Mouse (Mus musculus): ENCODE data around the gene Agbl5. TPM values are rescaled to one million over a fixed set of nuclear protein-coding genes. Genes with fewer than 3 reads are reported as not detected.
A peak's percentile ranks its signal among the peaks of the same experiment; 100 is the strongest.

The Agbl5 gene
- polyA plus RNA-seq, 1 experiment from 2014 or later: 26.9 TPM

- H3K36me3 ChIP-seq (replicated peaks): peaks cover 15% of the 10 kb centered on the region
Measured at GRCm38 (mm10) chr5:30924614-30925013, 36.1 kb downstream of the Agbl5 start.

DNA sequence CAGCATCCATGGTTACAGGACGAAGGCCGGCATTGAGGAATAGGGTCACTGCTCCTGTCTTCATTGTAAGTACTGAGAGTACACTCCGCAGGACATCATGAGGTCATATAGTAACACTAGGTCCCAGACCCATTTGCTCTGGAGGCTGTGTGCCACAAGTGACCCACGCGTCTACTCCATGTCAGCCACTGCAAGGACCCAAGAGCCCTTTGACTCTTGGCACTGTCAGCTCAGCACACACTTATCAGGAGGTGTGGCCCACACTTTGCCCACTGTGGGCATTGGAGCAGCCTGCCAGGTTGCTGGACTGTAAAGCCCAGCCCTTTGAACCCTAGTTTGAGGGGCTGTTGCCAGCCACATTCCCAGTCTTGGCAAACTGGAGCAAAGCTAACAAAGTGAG is 36.7 kb downstream of the Agbl5 start:
- H3K27ac ChIP-seq (replicated peaks): no peak overlapping the region
- H3K4me3 ChIP-seq: no peak overlapping the region
- H3K9me3 ChIP-seq: no peaks in the 10 kb centered on the region
- peaks cover 9% of the 10 kb centered on the region for H3K36me3 ChIP-seq (replicated peaks)
- 92% methylated on average over 5 of the region's 5 CpGs for WGBS
- peaks cover 35% of the 10 kb centered on the region for H3K4me1 ChIP-seq
- DNase-seq (ENCODE audit: low spot score): no peak
- 0 out of 2 replicates have a peak, but pooled peaks cover 7% of the 10 kb centered on the region for H3K27me3 ChIP-seq (replicated peaks; ENCODE audit: low read depth, poor library complexity, severe bottlenecking)

More at GRCm38 (mm10) chr5:30924614-30925013, 36.1 kb downstream of the Agbl5 start:
- Histone ChIP-seq H3K9me3 (no peaks in the 10 kb centered on the region), H3K4me3 (no peak overlapping the region), H3K4me1 (peaks cover 38% of the 10 kb centered on the region), H3K27me3 (replicated peaks; ENCODE audit: low read depth, poor library complexity, severe bottlenecking) (0 out of 2 replicates have a peak, but pooled peaks cover 10% of the 10 kb centered on the region), H3K27ac (replicated peaks) (no peak overlapping the region)
- no peak for DNase-seq (ENCODE audit: low spot score)
- 79% methylated on average over 8 of the region's 8 CpGs for WGBS

GRCm38 (mm10) chr5:30926073-30926472 is 37.6 kb downstream of the Agbl5 start:
- no peak overlapping the region for H3K27ac ChIP-seq (replicated peaks)
- WGBS: 91% methylated on average over 2 of the region's 2 CpGs
- peaks cover under 1% of the 10 kb centered on the region for H3K36me3 ChIP-seq (replicated peaks)
- no peak for DNase-seq (ENCODE audit: low spot score)
- H3K9me3 ChIP-seq: no peaks in the 10 kb centered on the region
- H3K4me3 ChIP-seq: no peak overlapping the region
- H3K27me3 ChIP-seq (replicated peaks; ENCODE audit: low read depth, poor library complexity, severe bottlenecking): 0 out of 2 replicates have a peak, but pooled peaks cover 7% of the 10 kb centered on the region
- peaks cover 26% of the 10 kb centered on the region for H3K4me1 ChIP-seq

- 41% methylated on average over 7 of the region's 7 CpGs for WGBS
- no peak for DNase-seq (ENCODE audit: low spot score)
- Histone ChIP-seq H3K27ac (replicated peaks) (no peak overlapping the region), H3K36me3 (replicated peaks) (no peaks in the 10 kb centered on the region), H3K27me3 (replicated peaks; ENCODE audit: low read depth, poor library complexity, severe bottlenecking) (0 out of 2 replicates have a peak, but pooled peaks cover 6% of the 10 kb centered on the region), H3K4me1 (peaks cover 8% of the 10 kb centered on the region), H3K9me3 (no peaks in the 10 kb centered on the region), H3K4me3 (peak overlapping the region; percentile 39)
Measured at GRCm38 (mm10) chr5:30927945-30928529, 39.5 kb downstream of the Agbl5 start.

- Histone ChIP-seq H3K36me3 (replicated peaks) (no peaks in the 10 kb centered on the region), H3K27me3 (replicated peaks; ENCODE audit: low read depth, poor library complexity, severe bottlenecking) (no peaks in the 10 kb centered on the region; the same call in 1 of the 2 replicates), H3K9me3 (no peaks in the 10 kb centered on the region), H3K4me1 (peaks cover 7% of the 10 kb centered on the region; the same call in 1 of the 2 replicates), H3K4me3 (no peak overlapping the region), H3K27ac (replicated peaks) (no peak overlapping the region)
- 54% methylated on average over 4 of the region's 4 CpGs for WGBS
- DNase-seq (ENCODE audit: low spot score): peak; percentile 48
Measured at GRCm38 (mm10) chr5:30930121-30930520, 41.6 kb downstream of the Agbl5 start.

DNA sequence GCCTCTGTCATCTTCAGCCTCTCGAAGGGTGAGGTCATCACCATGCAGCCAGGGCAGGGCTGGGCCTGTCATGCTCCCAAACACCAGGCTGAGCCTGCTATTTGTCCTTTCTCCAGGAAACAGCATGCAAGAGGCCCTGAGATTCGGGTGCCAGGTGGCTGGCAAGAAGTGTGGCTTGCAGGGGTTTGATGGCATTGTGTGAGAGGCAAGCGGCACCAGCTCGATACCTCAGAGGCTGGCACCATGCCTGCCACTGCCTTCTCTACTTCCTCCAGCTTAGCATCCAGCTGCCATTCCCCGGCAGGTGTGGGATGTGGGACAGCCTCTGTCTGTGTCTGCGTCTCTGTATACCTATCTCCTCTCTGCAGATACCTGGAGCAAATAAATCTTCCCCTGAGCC is 42.4 kb downstream of the Agbl5 start:
- DNase-seq (ENCODE audit: low spot score): no peak
- Histone ChIP-seq H3K9me3 (no peaks in the 10 kb centered on the region), H3K4me1 (peaks cover 7% of the 10 kb centered on the region; the same call in 1 of the 2 replicates), H3K27ac (replicated peaks) (no peak overlapping the region), H3K4me3 (no peak overlapping the region), H3K27me3 (replicated peaks; ENCODE audit: low read depth, poor library complexity, severe bottlenecking) (no peaks in the 10 kb centered on the region; the same call in 1 of the 2 replicates), H3K36me3 (replicated peaks) (no peaks in the 10 kb centered on the region)
- WGBS: 88% methylated on average over 6 of the region's 6 CpGs

- no peak for DNase-seq (ENCODE audit: low spot score)
Measured at GRCm38 (mm10) chr5:30931378-30931777, 42.9 kb downstream of the Agbl5 start.

GRCm38 (mm10) chr5:30933705-30934104 is 45.2 kb downstream of the Agbl5 start:
- Histone ChIP-seq H3K4me1 (no peaks in the 10 kb centered on the region), H3K27me3 (replicated peaks; ENCODE audit: low read depth, poor library complexity, severe bottlenecking) (no peaks in the 10 kb centered on the region; the same call in 1 of the 2 replicates), H3K36me3 (replicated peaks) (no peaks in the 10 kb centered on the region), H3K4me3 (no peak overlapping the region), H3K27ac (replicated peaks) (no peak overlapping the region), H3K9me3 (no peaks in the 10 kb centered on the region)
- 67% methylated on average over 5 of the region's 5 CpGs for WGBS
- no peak for DNase-seq (ENCODE audit: low spot score)

More at GRCm38 (mm10) chr5:30931378-30931777, 42.9 kb downstream of the Agbl5 start:
- Histone ChIP-seq H3K4me1 (peaks cover 7% of the 10 kb centered on the region; the same call in 1 of the 2 replicates), H3K36me3 (replicated peaks) (no peaks in the 10 kb centered on the region), H3K9me3 (no peaks in the 10 kb centered on the region), H3K4me3 (no peak overlapping the region), H3K27ac (replicated peaks) (no peak overlapping the region), H3K27me3 (replicated peaks; ENCODE audit: low read depth, poor library complexity, severe bottlenecking) (no peaks in the 10 kb centered on the region; the same call in 1 of the 2 replicates)
- 86% methylated on average over 4 of the region's 4 CpGs for WGBS

DNA sequence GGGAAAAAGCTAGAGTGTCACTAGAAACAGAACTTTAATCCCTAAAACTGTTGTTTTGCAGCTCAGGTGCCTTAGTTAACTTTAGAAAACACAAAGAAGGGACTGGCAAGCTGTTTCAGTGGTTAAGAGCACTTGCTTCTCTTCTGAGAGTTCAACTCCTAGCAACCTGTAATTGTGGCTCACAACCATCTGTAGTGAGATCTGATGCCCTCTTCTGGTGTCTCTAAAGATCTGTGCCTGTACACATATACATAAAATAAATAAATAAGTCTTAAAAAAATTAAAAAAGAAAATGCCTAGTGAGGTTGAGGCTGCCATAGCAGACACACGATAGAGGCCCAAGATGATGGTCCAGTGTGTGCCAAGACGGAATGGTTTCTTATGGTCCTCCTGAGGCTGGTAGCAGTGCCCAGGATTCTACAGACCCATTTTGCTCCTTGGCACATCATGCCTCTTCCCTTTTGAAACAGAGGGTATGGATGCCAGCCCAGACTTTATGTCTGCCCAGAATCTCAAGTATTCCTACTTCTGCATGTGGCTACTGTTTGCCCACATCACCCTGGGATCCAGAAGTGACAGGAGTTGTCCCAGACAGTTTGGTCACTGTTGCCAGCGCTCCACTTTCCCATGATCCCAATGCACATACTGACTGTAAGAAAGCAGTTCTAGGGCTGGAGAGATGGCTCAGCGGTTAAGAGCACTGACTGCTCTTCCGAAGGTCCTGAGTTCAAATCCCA is 46.4 kb downstream of the Agbl5 start:
- no peaks in the 10 kb centered on the region for H3K36me3 ChIP-seq (replicated peaks)
- WGBS: 87% methylated on average over 5 of the region's 5 CpGs
- H3K9me3 ChIP-seq: no peaks in the 10 kb centered on the region

DNA sequence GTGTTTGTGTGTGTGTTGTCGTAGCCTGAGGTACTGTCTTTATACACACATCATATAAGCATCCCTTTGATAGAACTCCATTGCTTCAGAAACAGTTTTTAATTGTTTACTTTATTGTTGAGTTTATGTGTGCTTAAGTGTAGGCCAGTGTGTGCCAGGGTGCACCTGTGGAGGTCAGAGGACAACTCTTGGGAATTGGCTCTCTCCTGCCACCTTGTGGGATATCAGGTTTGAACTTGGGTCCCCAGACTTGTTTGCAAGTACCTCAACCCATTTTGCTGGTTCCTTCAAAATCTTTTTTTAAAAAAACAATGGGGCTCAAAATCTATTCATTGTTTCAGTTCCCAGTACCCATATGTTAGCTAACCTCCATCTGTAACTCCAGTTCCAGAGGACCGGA is 54.5 kb downstream of the Agbl5 start:
- H3K27me3 ChIP-seq (replicated peaks; ENCODE audit: low read depth, poor library complexity, severe bottlenecking): peaks cover 35% of the 10 kb centered on the region
- 95% methylated on average over 2 of the region's 2 CpGs for WGBS

More for the DNA sequence above, 46.4 kb downstream of the Agbl5 start:
- Histone ChIP-seq H3K4me3 (no peak overlapping the region), H3K27me3 (replicated peaks; ENCODE audit: low read depth, poor library complexity, severe bottlenecking) (no peaks in the 10 kb centered on the region; the same call in 1 of the 2 replicates), H3K27ac (replicated peaks) (no peak overlapping the region), H3K4me1 (no peaks in the 10 kb centered on the region)
- no peak for DNase-seq (ENCODE audit: low spot score)

DNA sequence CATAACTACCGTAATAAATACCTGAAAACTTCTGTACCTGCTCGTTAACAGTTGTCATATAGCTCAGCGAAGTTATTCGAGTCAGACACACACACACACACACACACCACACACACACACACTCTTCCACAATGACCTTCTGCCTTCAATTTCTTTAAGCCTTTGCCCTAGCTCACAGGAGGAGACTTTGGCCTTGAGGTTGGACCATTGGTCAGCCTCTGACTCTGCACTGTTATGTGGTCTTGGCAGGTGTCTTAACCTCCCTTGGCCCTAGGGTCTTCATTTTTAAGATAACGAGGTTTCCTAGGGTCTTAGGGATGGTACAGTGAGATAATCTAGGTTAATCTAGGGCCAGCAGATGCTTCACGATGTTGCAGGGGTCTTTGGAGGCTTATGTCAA is 55.9 kb downstream of the Agbl5 start:
- H3K4me1 ChIP-seq: peaks cover 21% of the 10 kb centered on the region
- H3K4me3 ChIP-seq: no peak overlapping the region

More for the DNA sequence above, 54.5 kb downstream of the Agbl5 start:
- no peaks in the 10 kb centered on the region for H3K9me3 ChIP-seq
- peaks cover 13% of the 10 kb centered on the region for H3K4me1 ChIP-seq
- no peak overlapping the region for H3K4me3 ChIP-seq
- DNase-seq (ENCODE audit: low spot score): no peak
- H3K27ac ChIP-seq (replicated peaks): no peak overlapping the region
- H3K36me3 ChIP-seq (replicated peaks): no peaks in the 10 kb centered on the region

DNA sequence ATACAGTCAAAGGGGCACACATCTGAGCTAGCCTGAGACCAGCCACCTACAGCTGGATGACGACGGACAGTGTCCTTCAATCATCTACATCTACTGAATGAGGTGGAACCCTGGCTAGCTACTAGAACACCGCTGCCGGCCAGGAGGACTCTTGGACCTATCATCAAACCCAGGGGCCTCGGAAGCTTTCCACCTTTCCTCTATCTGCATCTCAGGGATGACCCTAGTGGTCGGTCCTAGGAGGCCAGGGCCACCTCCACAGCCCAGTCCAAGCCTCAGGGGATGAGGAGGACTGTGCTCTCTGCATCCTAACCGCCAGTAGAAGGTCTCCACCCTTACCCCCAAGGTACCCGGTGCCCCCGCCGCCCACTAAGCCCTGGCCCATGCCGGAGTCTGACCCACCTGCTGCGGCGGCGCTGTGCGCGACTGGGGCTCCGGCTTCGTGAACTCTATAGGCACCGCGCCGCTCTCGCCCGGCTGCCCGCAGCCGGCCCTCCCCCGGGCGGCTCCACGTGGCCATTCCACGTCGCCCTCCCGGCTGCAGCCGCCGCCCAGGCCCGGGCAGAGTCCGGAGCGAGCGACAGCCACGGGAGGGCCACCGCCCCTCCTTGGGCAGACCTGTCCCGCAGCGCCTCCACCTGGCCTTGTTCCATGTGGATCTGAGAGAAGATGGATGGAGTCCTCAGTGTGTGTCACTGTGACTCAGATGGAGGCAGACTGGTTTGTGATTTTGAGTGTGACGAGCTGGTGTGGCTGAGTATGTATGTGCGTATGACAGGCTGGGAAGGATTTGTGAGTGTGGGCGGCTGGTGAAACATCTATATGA is 56.7 kb downstream of the Agbl5 start, which contains the start of gene Cgref1:
Cgref1 (minus strand) TSS at position 636 of the 826 bp plus-strand sequence.
- 5% methylated on average over 44 of the region's 44 CpGs for WGBS
- H3K27me3 ChIP-seq (replicated peaks; ENCODE audit: low read depth, poor library complexity, severe bottlenecking): peaks cover 37% of the 10 kb centered on the region
- H3K36me3 ChIP-seq (replicated peaks): no peaks in the 10 kb centered on the region
- no peaks in the 10 kb centered on the region for H3K9me3 ChIP-seq
- H3K27ac ChIP-seq (replicated peaks): peak within 1 kb of the TSS; percentile 45; the same call in 1 of the 2 replicates
- H3K4me3 ChIP-seq: peak within 1 kb of the TSS; percentile 64
- peak; percentile 71 for DNase-seq (ENCODE audit: low spot score)
- H3K4me1 ChIP-seq: peaks cover 27% of the 10 kb centered on the region

More for the DNA sequence above, 55.9 kb downstream of the Agbl5 start:
- no peak for DNase-seq (ENCODE audit: low spot score)
- H3K36me3 ChIP-seq (replicated peaks): no peaks in the 10 kb centered on the region
- peaks cover 37% of the 10 kb centered on the region for H3K27me3 ChIP-seq (replicated peaks; ENCODE audit: low read depth, poor library complexity, severe bottlenecking)
- 87% methylated on average over 6 of the region's 6 CpGs for WGBS
- H3K9me3 ChIP-seq: no peaks in the 10 kb centered on the region
- no peak overlapping the region for H3K27ac ChIP-seq (replicated peaks)

All from embryonic facial prominence, embryonic 10.5 days (tissue).